Mouse (Mus musculus) limb, embryonic 10.5 days (tissue): Measurements from ENCODE around the gene B4galt5. TPM values are rescaled to one million over a fixed set of nuclear protein-coding genes. Genes with fewer than 3 reads are reported as not detected.

Source experiments
- DNase-seq: peaks from one replicate; pipeline ENCODE4 v3.0.0-alpha.2; 2017; ENCODE audit warnings: low spot score
- H3K27ac ChIP-seq: fragments of 300-500 bp; sonication (generic); 2 replicates; pipeline ENCODE4 v1.5.1; 2016; ENCODE audit warnings: mild to moderate bottlenecking
- H3K27me3 ChIP-seq: fragments of 300-500 bp; sonication (generic); 2 replicates; pipeline ENCODE4 v1.6.1; 2016; ENCODE audit warnings: low read depth, mild to moderate bottlenecking; ENCODE audit not compliant: poor library complexity, severe bottlenecking
- H3K36me3 ChIP-seq: fragments of 300-500 bp; sonication (generic); 2 replicates; pipeline ENCODE4 v1.6.1; 2016; ENCODE audit warnings: mild to moderate bottlenecking, moderate library complexity
- H3K4me1 ChIP-seq: fragments of 300-500 bp; sonication (generic); 2 replicates; pipeline ENCODE4 v1.6.1; 2016
- H3K4me3 ChIP-seq: fragments of 300-500 bp; sonication (generic); 2 replicates; pipeline ENCODE4 v1.5.1; 2016; ENCODE audit warnings: mild to moderate bottlenecking, moderate library complexity
- H3K9me3 ChIP-seq: fragments of 300-500 bp; sonication (generic); replicated peaks from 2 replicates; pipeline ENCODE4 v1.6.1; 2016; ENCODE audit warnings: mild to moderate bottlenecking
- WGBS: fragments of 180-500 bp; shearing (Covaris S2); methylation state at CpG from one replicate; pipeline ENCODE4 v1.1.7; 2016; 5-methylcytosine and 5-hydroxymethylcytosine counted together
- polyA plus RNA-seq: library from polyadenylated mRNA; unstranded; fragments of >200 nt; fragmentation: Nextera tagmentation; extraction: Ambion mirVana; gene quantifications from 2 replicates; pipeline ENCODE4 v1.2.1, GENCODE M21; 2016

Gene B4galt5
- polyA plus RNA-seq, 1 experiment from 2014 or later = 11.3 TPM

- H3K27me3 ChIP-seq = no peaks in the 10 kb centered on the region
- H3K4me1 ChIP-seq = no peaks in the 10 kb centered on the region
- H3K36me3 ChIP-seq = no peaks in the 10 kb centered on the region
- 85% methylated on average over 3 of the region's 3 CpGs for WGBS
- DNase-seq = no peak
- H3K27ac ChIP-seq = no peak overlapping the region
- no peaks in the 10 kb centered on the region for H3K9me3 ChIP-seq
- no peak overlapping the region for H3K4me3 ChIP-seq
These were observed 76.3 kb downstream of the B4galt5 start for GRCm38 (mm10) chr2:167272706-167273105.

- Histone ChIP-seq H3K9me3 (no peaks in the 10 kb centered on the region), H3K27ac (no peak overlapping the region), H3K4me3 (no peak overlapping the region), H3K27me3 (no peaks in the 10 kb centered on the region), H3K4me1 (no peaks in the 10 kb centered on the region), H3K36me3 (no peaks in the 10 kb centered on the region)
- no peak for DNase-seq
- 80% methylated on average over 9 of the region's 9 CpGs for WGBS
These were observed 77.9 kb downstream of the B4galt5 start for GRCm38 (mm10) chr2:167271121-167271521.

- no peak overlapping the region for H3K27ac ChIP-seq
- no peaks in the 10 kb centered on the region for H3K27me3 ChIP-seq
- no peaks in the 10 kb centered on the region; the same call in 1 of the 2 replicates for H3K4me1 ChIP-seq
- DNase-seq = no peak
- no peaks in the 10 kb centered on the region for H3K9me3 ChIP-seq
- 95% methylated on average over 3 of the region's 3 CpGs for WGBS
- H3K36me3 ChIP-seq = no peaks in the 10 kb centered on the region
- H3K4me3 ChIP-seq = no peak overlapping the region
These were observed 78.5 kb downstream of the B4galt5 start for GRCm38 (mm10) chr2:167270496-167270895.

GRCm38 (mm10) chr2:167268721-167269120 lies 80.3 kb downstream of the B4galt5 start:
- Histone ChIP-seq H3K4me1 (peaks cover 5% of the 10 kb centered on the region; the same call in 1 of the 2 replicates), H3K27ac (no peak overlapping the region), H3K27me3 (no peaks in the 10 kb centered on the region), H3K4me3 (no peak overlapping the region), H3K9me3 (no peaks in the 10 kb centered on the region), H3K36me3 (no peaks in the 10 kb centered on the region)
- DNase-seq = no peak
- 96% methylated on average over 1 of the region's 1 CpGs for WGBS

- no peak overlapping the region for H3K27ac ChIP-seq
- no peaks in the 10 kb centered on the region for H3K36me3 ChIP-seq
- no peaks in the 10 kb centered on the region for H3K9me3 ChIP-seq
- H3K4me3 ChIP-seq = no peak overlapping the region
- H3K27me3 ChIP-seq = no peaks in the 10 kb centered on the region
- no peak for DNase-seq
- WGBS = 91% methylated on average over 8 of the region's 8 CpGs
- H3K4me1 ChIP-seq = peaks cover 5% of the 10 kb centered on the region; the same call in 1 of the 2 replicates
These were observed 80.6 kb downstream of the B4galt5 start for GRCm38 (mm10) chr2:167268411-167268690.

- H3K4me3 ChIP-seq = no peak overlapping the region
- no peaks in the 10 kb centered on the region for H3K9me3 ChIP-seq
- peaks cover 5% of the 10 kb centered on the region; the same call in 1 of the 2 replicates for H3K4me1 ChIP-seq
- 87% methylated on average over 14 of the region's 14 CpGs for WGBS
- no peak for DNase-seq
- no peak overlapping the region for H3K27ac ChIP-seq
- H3K27me3 ChIP-seq = no peaks in the 10 kb centered on the region
- no peaks in the 10 kb centered on the region for H3K36me3 ChIP-seq
These were observed 81.2 kb downstream of the B4galt5 start for GRCm38 (mm10) chr2:167267531-167268410.

GRCm38 (mm10) chr2:167266231-167266630 lies 82.8 kb downstream of the B4galt5 start:
- no peak for DNase-seq
- H3K27ac ChIP-seq = no peak overlapping the region
- peaks cover 11% of the 10 kb centered on the region; the same call in 1 of the 2 replicates for H3K4me1 ChIP-seq
- no peaks in the 10 kb centered on the region for H3K27me3 ChIP-seq
- no peaks in the 10 kb centered on the region for H3K9me3 ChIP-seq
- H3K4me3 ChIP-seq = no peak overlapping the region
- H3K36me3 ChIP-seq = no peaks in the 10 kb centered on the region
- WGBS = 97% methylated on average over 10 of the region's 10 CpGs

- H3K27me3 ChIP-seq = no peaks in the 10 kb centered on the region
- no peaks in the 10 kb centered on the region for H3K36me3 ChIP-seq
- no peaks in the 10 kb centered on the region for H3K9me3 ChIP-seq
- H3K4me1 ChIP-seq = peaks cover 11% of the 10 kb centered on the region; the same call in 1 of the 2 replicates
- no peak overlapping the region for H3K4me3 ChIP-seq
- no peak overlapping the region for H3K27ac ChIP-seq
- DNase-seq = no peak
- 48% methylated on average over 4 of the region's 5 CpGs for WGBS
These were observed 83.2 kb downstream of the B4galt5 start for GRCm38 (mm10) chr2:167265806-167266205.

GRCm38 (mm10) chr2:167265021-167265420 lies 84.0 kb downstream of the B4galt5 start:
- no peaks in the 10 kb centered on the region for H3K27me3 ChIP-seq
- no peaks in the 10 kb centered on the region for H3K36me3 ChIP-seq
- no peaks in the 10 kb centered on the region for H3K9me3 ChIP-seq
- no peak overlapping the region for H3K27ac ChIP-seq
- no peak for DNase-seq
- H3K4me3 ChIP-seq = no peak overlapping the region
- peaks cover 11% of the 10 kb centered on the region; the same call in 1 of the 2 replicates for H3K4me1 ChIP-seq
- 89% methylated on average over 2 of the region's 2 CpGs for WGBS

- WGBS = 92% methylated on average over 11 of the region's 11 CpGs
- no peak overlapping the region for H3K27ac ChIP-seq
- no peak overlapping the region for H3K4me3 ChIP-seq
- no peaks in the 10 kb centered on the region for H3K27me3 ChIP-seq
- H3K4me1 ChIP-seq = peaks cover 11% of the 10 kb centered on the region; the same call in 1 of the 2 replicates
- DNase-seq = no peak
- H3K9me3 ChIP-seq = no peaks in the 10 kb centered on the region
- no peaks in the 10 kb centered on the region for H3K36me3 ChIP-seq
These were observed 85.1 kb downstream of the B4galt5 start for GRCm38 (mm10) chr2:167263931-167264330.

GRCm38 (mm10) chr2:167263040-167263810 lies 85.8 kb downstream of the B4galt5 start:
- no peak for DNase-seq
- no peaks in the 10 kb centered on the region for H3K36me3 ChIP-seq
- peaks cover 11% of the 10 kb centered on the region; the same call in 1 of the 2 replicates for H3K4me1 ChIP-seq
- WGBS = 90% methylated on average over 8 of the region's 8 CpGs
- no peak overlapping the region for H3K4me3 ChIP-seq
- 0 out of 2 replicates have a peak overlapping the region, but pooled peaks have one; percentile 8 for H3K27ac ChIP-seq
- no peaks in the 10 kb centered on the region for H3K9me3 ChIP-seq
- H3K27me3 ChIP-seq = no peaks in the 10 kb centered on the region

- Histone ChIP-seq H3K36me3 (no peaks in the 10 kb centered on the region), H3K27me3 (no peaks in the 10 kb centered on the region), H3K4me1 (peaks cover 11% of the 10 kb centered on the region; the same call in 1 of the 2 replicates), H3K9me3 (no peaks in the 10 kb centered on the region), H3K27ac (no peak overlapping the region), H3K4me3 (no peak overlapping the region)
- 92% methylated on average over 10 of the region's 10 CpGs for WGBS
- DNase-seq = no peak
These were observed 86.5 kb downstream of the B4galt5 start for GRCm38 (mm10) chr2:167262433-167262832.

- Histone ChIP-seq H3K36me3 (no peaks in the 10 kb centered on the region), H3K4me3 (no peak overlapping the region), H3K27me3 (no peaks in the 10 kb centered on the region), H3K9me3 (no peaks in the 10 kb centered on the region), H3K27ac (peak overlapping the region; percentile 14; the same call in 1 of the 2 replicates), H3K4me1 (peaks cover 11% of the 10 kb centered on the region; the same call in 1 of the 2 replicates)
- WGBS = 88% methylated on average over 4 of the region's 4 CpGs
- DNase-seq = no peak
These were observed 87.9 kb downstream of the B4galt5 start for GRCm38 (mm10) chr2:167261106-167261505.
